Mouse (Mus musculus): ENCODE results near the gene Gtf2a1l.

Gtf2a1l gene

DNA sequence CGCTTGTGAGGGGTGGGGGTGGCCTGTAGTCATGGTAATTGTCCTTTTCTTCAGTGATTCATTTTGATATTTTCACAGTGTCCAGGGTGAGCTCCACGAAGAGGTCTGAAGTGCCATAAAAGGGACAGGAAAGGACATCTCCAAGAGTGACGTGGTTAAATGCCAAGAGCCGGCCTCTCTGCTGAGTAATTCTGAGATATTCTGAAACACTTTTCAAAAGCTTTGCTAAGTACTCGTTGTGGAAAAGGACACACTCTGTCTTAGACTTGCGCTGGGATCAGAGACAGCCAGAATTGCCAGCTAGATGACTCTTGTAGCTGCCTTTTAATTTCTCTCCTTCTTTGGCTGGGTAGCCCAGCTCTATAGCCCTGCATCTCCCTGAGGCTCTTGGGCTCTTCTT lies 9.9 kb upstream of the Gtf2a1l start:
- DNase-seq: no peak

DNA sequence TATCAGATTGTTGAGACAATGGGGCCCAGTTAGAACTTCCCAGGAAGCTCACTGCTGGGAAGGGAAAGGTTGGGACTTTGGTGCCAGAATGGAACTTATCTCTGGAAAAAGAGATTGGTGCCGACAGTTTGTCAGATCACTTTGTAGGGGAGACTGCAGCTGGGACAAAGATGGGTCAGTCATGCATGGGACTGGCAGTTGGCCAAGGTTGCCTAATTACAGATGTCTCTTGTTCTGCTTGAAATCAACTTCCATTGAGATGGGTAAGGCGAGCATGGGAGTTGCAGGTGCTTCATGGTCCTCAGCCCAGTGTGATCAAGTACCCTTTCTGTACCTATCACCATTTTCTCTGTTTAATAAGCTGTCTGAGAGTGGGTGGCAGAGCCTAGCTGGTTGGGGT lies 2.4 kb upstream of the Gtf2a1l start:
- DNase-seq: no peak

DNA sequence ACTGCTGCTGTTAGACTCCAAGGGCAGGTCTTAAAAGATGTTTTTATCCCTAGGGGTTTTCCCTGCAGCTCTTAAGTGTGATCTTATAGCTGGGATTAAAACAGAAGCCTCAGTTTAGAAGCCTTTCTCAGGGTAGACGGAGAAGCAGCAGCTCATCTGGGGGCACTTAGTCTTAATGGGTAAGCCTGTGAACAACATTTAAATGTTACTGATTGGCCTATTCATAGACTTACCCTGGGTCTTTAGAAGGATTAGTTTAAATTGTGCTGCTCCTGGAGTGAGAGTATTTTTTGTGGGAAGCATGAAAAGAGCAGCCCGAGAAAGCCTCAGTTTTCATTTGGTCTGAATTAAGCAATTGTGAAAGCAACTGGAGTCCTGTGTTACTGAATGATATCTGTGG lies 1.5 kb downstream of the Gtf2a1l start:
- DNase-seq: no peak

GRCm38 (mm10) chr17:88670800-88671199 lies 2.3 kb downstream of the Gtf2a1l start:
- DNase-seq: no peak

GRCm38 (mm10) chr17:88675310-88676309 lies 7.2 kb downstream of the Gtf2a1l start:
- no peak for DNase-seq

GRCm38 (mm10) chr17:88688226-88688625 lies 19.8 kb downstream of the Gtf2a1l start:
- DNase-seq: no peak

- DNase-seq: no peak
Observed at GRCm38 (mm10) chr17:88696656-88697333, 28.3 kb downstream of the Gtf2a1l start.

GRCm38 (mm10) chr17:88700901-88701300 lies 32.4 kb downstream of the Gtf2a1l start:
- DNase-seq: no peak

DNA sequence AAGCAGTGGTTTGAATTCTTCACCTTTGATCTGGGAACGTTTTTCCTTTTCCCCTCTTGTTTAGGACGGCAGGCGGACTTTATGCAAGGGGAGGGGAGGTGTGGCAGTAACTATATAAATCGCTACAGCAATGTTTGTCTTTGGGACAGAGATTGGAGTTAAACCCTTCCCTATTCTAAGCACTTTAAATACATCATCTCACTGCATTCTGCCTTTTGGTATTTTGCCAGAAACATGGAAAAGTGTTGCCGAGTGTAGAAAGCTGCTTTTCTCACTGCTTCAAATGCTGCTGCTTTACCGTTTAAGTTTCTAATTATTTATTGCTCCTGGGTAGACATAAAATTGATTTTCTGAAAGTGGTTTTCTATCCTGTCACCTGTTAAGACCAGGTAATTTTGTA lies 33.9 kb downstream of the Gtf2a1l start:
- no peak for DNase-seq

- DNase-seq: no peak
Observed at GRCm38 (mm10) chr17:88703112-88703511, 34.7 kb downstream of the Gtf2a1l start.

DNA sequence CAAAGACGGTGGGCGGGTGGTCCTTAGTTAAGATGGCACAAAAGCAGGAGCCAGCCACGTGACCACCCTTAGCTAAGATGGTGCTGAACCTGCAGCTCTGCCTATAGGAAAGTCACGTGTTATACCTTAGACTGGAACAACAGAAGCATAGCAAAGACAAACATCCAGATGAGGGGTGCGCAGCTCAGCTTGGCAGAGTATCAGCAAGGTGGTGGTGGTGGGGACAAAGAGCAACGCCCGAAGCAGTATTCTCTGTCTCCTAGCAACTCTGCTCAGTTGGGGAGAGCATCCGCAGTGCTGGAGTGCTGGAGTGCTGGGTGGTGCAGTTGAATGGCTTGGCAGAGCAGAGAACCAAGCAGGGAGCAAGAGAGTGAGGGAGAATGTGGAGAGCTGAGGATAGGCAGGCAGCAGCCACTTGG lies 37.8 kb downstream of the Gtf2a1l start:
- DNase-seq: no peak

DNA sequence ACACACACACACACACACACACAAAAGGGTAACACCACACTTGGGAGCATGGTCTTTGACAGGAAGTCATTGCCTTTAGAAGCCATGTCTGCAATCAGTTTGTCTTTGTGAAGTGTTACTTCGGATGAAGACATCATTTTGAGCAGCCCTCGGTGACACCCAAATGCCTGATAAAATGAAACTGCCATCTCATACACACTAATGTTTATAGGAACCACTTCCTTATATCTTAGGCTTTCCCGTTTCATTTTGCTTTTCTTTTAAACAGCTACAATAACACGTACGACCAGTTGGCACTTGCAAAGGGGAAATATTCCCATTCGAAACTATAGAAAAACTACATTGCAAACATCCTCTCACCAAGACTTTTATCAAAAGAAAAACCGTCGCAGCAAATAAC lies 81.2 kb downstream of the Gtf2a1l start:
- no peak for DNase-seq

GRCm38 (mm10) chr17:88752827-88753471 lies 84.5 kb downstream of the Gtf2a1l start:
- peak; percentile 61 for DNase-seq

GRCm38 (mm10) chr17:88753472-88753857 lies 85.0 kb downstream of the Gtf2a1l start:
- DNase-seq: no peak

DNA sequence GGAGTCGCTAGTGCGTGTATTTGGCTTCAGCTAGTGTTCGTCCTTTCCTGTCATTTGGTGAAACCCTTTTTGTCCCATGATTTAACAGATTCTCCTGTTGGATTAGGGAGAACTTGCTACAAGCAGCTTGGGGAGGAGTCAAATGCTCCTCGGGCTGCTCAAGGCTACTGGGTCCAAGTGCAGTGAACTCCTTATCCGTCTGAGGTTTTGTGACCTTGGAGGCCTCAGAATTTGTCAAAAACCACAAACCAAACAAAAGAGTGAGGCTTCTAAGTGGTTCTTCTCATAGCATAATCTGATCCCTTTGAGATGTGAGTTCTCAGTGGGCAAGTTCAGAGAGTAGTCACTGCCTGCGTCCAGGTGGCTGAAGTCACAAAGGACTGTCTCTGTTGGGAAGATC lies 87.3 kb downstream of the Gtf2a1l start:
- no peak for DNase-seq

GRCm38 (mm10) chr17:88758003-88758437 lies 89.6 kb downstream of the Gtf2a1l start:
- DNase-seq: peak; percentile 59

DNA sequence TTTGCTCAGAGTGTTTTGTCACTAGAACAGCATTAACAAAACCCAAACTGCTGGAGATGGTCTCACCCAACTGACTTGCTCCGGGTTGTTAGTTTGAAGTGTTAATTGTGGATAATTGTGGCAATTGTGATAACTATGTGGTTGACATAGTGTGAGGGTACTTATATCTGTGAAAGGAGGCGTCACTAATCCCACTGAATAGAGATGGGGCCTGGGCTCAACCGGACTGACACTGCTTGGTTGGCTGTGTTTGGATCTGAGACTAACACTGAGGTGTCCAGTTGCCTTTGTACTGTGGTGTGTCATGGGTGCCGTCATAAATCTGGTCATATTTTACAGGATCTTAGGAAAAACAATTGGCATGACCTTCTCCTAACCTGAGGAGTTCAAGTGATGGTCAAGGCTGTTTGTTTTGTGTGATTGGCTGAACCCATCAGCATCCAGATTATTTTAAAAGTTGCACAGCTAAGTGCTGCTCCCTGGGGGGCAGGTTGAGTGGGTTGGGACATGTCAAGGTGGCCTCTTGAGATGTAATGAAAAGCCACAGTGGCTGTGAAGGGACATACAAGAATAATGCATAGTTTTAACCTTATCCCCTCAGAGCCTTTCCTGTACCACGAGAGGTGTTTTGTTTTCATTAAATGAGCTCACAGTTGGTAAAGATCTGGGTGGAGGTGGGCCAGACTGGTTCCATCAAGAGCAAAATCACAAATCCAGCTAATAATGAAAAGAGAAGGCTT lies 95.1 kb downstream of the Gtf2a1l start:
- no peak for DNase-seq

- no peak for DNase-seq
Observed at GRCm38 (mm10) chr17:88764136-88764485, 95.7 kb downstream of the Gtf2a1l start.

Data from right cerebral cortex, postnatal 4 days (tissue).